Mouse (Mus musculus) embryonic facial prominence, embryonic 10.5 days (tissue): Measurements from ENCODE around the gene Abca12. TPM values are rescaled to one million over a fixed set of nuclear protein-coding genes. Genes with fewer than 3 reads are reported as not detected.

Source experiments
- DNase-seq: peaks from one replicate; pipeline ENCODE4 v3.0.0-alpha.2; 2017; ENCODE audit warnings: low spot score
- H3K27ac ChIP-seq: fragments of 300-500 bp; sonication (generic); replicated peaks from 2 replicates; pipeline ENCODE4 v1.5.1; 2016; ENCODE audit warnings: mild to moderate bottlenecking
- H3K27me3 ChIP-seq: fragments of 300-500 bp; sonication (generic); replicated peaks from 2 replicates; pipeline ENCODE4 v1.6.1; 2016; ENCODE audit warnings: low read depth, mild to moderate bottlenecking; ENCODE audit not compliant: poor library complexity, severe bottlenecking
- H3K36me3 ChIP-seq: fragments of 300-500 bp; sonication (generic); replicated peaks from 2 replicates; pipeline ENCODE4 v1.6.1; 2016; ENCODE audit warnings: mild to moderate bottlenecking, moderate library complexity
- H3K4me1 ChIP-seq: fragments of 300-500 bp; sonication (generic); 2 replicates; pipeline ENCODE4 v1.6.1; 2016
- H3K4me3 ChIP-seq: fragments of 300-500 bp; sonication (generic); 2 replicates; pipeline ENCODE4 v1.5.1; 2016; ENCODE audit warnings: mild to moderate bottlenecking, moderate library complexity
- H3K9me3 ChIP-seq: fragments of 300-500 bp; sonication (generic); 2 replicates; pipeline ENCODE4 v1.6.1; 2016; ENCODE audit warnings: mild to moderate bottlenecking
- WGBS: fragments of 180-500 bp; shearing (Covaris S2); methylation state at CpG from one replicate; pipeline ENCODE4 v1.1.7; 2016; 5-methylcytosine and 5-hydroxymethylcytosine counted together
- polyA plus RNA-seq: library from polyadenylated mRNA; unstranded; fragments of >200 nt; fragmentation: Nextera tagmentation; extraction: Ambion mirVana; gene quantifications from 2 replicates; pipeline ENCODE4 v1.2.1, GENCODE M21; 2016

The Abca12 gene
- polyA plus RNA-seq, result 0.03 TPM in 1 of 2 replicates, not detected in the other

- Histone ChIP-seq H3K9me3 (no peaks in the 10 kb centered on the region), H3K36me3 (no peaks in the 10 kb centered on the region), H3K27ac (no peak within 1 kb of the TSS), H3K4me1 (no peaks in the 10 kb centered on the region), H3K27me3 (no peaks in the 10 kb centered on the region), H3K4me3 (no peak within 1 kb of the TSS)
- WGBS, result 82% methylated on average over 7 of the region's 7 CpGs
- DNase-seq, result no peak
These were observed at the start of gene Abca12 for GRCm38 (mm10) chr1:71414810-71415209. Gene Abca12, minus strand, starts transcription at chr1:71414910.

GRCm38 (mm10) chr1:71457961-71458360, 43.3 kb upstream of the Abca12 start:
- Histone ChIP-seq H3K4me1 (no peaks in the 10 kb centered on the region), H3K27ac (no peak overlapping the region), H3K4me3 (no peak overlapping the region), H3K36me3 (no peaks in the 10 kb centered on the region), H3K27me3 (no peaks in the 10 kb centered on the region), H3K9me3 (no peaks in the 10 kb centered on the region)
- no peak for DNase-seq
- 84% methylated on average over 3 of the region's 3 CpGs for WGBS

- Histone ChIP-seq H3K27ac (no peak overlapping the region), H3K27me3 (no peaks in the 10 kb centered on the region), H3K36me3 (no peaks in the 10 kb centered on the region), H3K4me1 (no peaks in the 10 kb centered on the region), H3K9me3 (no peaks in the 10 kb centered on the region), H3K4me3 (no peak overlapping the region)
- no peak for DNase-seq
- WGBS, result 91% methylated on average over 4 of the region's 4 CpGs
These were observed 32.7 kb upstream of the Abca12 start for GRCm38 (mm10) chr1:71447424-71447823.

DNA sequence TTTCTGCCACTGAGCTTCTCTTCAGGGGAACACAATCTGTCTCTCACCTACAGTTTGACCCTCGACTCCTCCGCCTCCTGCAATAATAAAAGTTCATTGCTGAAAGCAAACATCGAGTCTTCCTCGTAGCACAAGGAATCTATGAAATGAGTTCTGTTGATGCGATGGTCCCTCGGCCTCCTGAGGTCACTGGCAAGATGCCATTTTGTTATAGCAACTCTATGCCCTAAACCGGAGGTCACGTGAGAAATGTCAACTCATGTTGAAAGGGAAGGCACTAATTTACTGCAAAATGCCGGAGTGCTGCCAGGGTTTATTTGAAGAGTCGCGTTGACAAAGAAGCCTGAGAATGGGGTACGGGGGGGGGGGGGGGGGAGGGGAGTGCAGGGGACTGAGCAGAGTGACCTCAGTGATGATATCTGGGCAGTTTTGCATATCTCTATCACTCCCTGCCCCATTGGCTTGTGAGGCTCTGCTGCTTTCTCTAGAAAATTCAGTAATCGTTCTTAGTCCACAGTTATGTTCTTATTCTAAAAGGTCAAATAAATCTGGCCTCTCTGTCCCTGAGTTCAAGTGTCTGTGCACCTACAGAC, 7.1 kb upstream of the Abca12 start:
- no peak overlapping the region for H3K4me3 ChIP-seq

GRCm38 (mm10) chr1:71418467-71418866, 3.8 kb upstream of the Abca12 start:
- no peak overlapping the region for H3K4me3 ChIP-seq
- H3K4me1 ChIP-seq, result no peaks in the 10 kb centered on the region
- H3K36me3 ChIP-seq, result no peaks in the 10 kb centered on the region
- no peak overlapping the region for H3K27ac ChIP-seq
- no peaks in the 10 kb centered on the region for H3K27me3 ChIP-seq
- 90% methylated on average over 5 of the region's 5 CpGs for WGBS
- no peaks in the 10 kb centered on the region for H3K9me3 ChIP-seq
- no peak for DNase-seq

More for the DNA sequence above, 7.1 kb upstream of the Abca12 start:
- H3K4me1 ChIP-seq, result no peaks in the 10 kb centered on the region
- no peaks in the 10 kb centered on the region for H3K9me3 ChIP-seq
- no peak for DNase-seq
- WGBS, result 60% methylated on average over 13 of the region's 13 CpGs
- H3K27me3 ChIP-seq, result no peaks in the 10 kb centered on the region
- no peak overlapping the region for H3K27ac ChIP-seq
- no peaks in the 10 kb centered on the region for H3K36me3 ChIP-seq

DNA sequence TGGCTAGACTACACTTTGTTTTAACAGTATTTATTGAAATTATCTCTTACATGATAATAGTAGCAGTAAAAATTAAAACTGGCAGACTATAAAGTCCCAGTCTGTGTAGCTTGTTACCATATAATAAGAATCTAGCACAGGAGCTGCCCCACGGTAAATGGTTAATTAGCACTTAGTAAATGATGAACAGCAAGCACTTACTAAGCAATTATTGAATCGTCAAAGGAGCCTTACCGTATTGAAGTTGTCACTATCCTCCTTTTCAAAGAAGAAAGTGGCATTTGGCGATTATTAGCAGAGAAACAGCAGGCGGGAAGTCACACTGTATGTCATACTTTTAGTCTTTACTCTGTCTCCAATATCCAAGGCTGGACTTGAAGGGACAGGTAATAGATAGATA, 3.2 kb upstream of the Abca12 start:
- no peak overlapping the region for H3K27ac ChIP-seq
- no peaks in the 10 kb centered on the region for H3K9me3 ChIP-seq
- H3K4me1 ChIP-seq, result no peaks in the 10 kb centered on the region
- no peaks in the 10 kb centered on the region for H3K36me3 ChIP-seq
- H3K27me3 ChIP-seq, result no peaks in the 10 kb centered on the region
- WGBS, result 84% methylated on average over 5 of the region's 5 CpGs
- no peak for DNase-seq
- no peak overlapping the region for H3K4me3 ChIP-seq

DNA sequence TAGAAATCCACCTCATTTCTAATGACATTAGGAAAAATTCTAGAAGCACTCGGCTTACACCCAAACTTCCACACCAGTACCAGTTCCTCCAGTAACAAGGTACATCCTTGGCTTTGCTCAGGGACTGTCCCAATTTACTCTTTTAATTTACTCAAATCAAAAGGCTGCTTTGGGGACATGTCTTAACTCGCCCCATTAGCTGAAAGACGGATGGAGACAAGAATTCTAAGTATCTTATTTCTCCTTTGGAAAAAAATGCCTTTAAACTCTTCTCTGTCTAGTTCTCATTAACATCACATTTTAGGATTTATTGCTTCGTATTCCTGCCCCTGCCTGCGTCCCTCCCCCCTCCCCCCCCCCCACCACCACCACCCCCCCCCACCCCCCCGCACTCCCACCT, 626 bp downstream of the Abca12 start:
- no peak overlapping the region for H3K27ac ChIP-seq
- H3K4me1 ChIP-seq, result no peaks in the 10 kb centered on the region
- 73% methylated on average over 5 of the region's 6 CpGs for WGBS
- no peaks in the 10 kb centered on the region for H3K36me3 ChIP-seq
- no peak for DNase-seq
- no peaks in the 10 kb centered on the region for H3K9me3 ChIP-seq
- no peak overlapping the region for H3K4me3 ChIP-seq
- H3K27me3 ChIP-seq, result no peaks in the 10 kb centered on the region

DNA sequence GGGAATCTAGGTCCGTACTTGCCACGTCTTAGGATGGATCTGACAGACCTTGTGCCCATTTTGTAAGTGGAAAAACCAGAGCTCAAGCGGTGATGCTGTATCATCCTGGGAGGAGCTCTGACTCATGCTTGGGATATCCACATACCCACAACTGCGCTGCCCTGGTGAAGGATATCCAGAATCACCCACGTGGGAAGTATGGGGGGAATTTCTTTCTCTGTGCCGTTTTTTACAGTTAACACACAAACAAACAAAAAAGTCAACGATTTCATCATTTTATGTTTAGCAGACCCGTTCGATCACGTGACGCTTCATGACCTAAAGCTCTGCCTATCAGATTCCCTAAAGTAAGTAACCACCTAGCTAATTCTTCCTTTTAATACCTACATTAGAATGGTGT, 1.6 kb downstream of the Abca12 start:
- DNase-seq, result no peak
- WGBS, result 92% methylated on average over 11 of the region's 11 CpGs
- no peaks in the 10 kb centered on the region for H3K9me3 ChIP-seq
- H3K36me3 ChIP-seq, result no peaks in the 10 kb centered on the region
- H3K4me3 ChIP-seq, result no peak overlapping the region
- H3K4me1 ChIP-seq, result no peaks in the 10 kb centered on the region
- no peak overlapping the region for H3K27ac ChIP-seq
- no peaks in the 10 kb centered on the region for H3K27me3 ChIP-seq

GRCm38 (mm10) chr1:71407711-71408110, 7.0 kb downstream of the Abca12 start:
- Histone ChIP-seq H3K36me3 (no peaks in the 10 kb centered on the region), H3K4me3 (no peak overlapping the region), H3K27me3 (no peaks in the 10 kb centered on the region), H3K27ac (no peak overlapping the region), H3K4me1 (0 out of 2 replicates have a peak, but pooled peaks cover 3% of the 10 kb centered on the region), H3K9me3 (no peaks in the 10 kb centered on the region)
- peak; percentile 12 for DNase-seq
- 77% methylated on average over 7 of the region's 7 CpGs for WGBS

DNA sequence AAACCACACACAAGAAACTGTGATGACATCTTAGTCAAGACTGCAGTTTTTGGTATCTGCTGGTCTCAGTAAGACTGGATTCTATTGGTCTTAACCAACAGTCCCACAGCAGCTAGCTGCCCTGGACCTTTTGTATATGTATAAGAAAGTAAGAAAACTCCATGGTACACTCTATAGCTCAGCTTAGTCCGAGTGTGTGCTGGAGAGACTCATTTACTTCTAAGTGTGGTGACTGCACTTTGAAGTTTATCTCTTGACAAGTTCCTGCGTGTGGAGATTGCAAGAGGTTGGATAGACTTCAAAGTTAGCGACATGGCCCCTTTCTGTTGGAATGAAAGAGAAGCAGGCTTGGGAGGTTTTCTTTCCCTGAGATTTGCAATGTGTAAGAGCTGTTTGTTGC, 17.1 kb downstream of the Abca12 start:
- Histone ChIP-seq H3K9me3 (no peaks in the 10 kb centered on the region), H3K4me3 (no peak overlapping the region), H3K27me3 (no peaks in the 10 kb centered on the region), H3K27ac (no peak overlapping the region), H3K4me1 (no peaks in the 10 kb centered on the region), H3K36me3 (no peaks in the 10 kb centered on the region)
- 78% methylated on average over 3 of the region's 3 CpGs for WGBS
- DNase-seq, result no peak

DNA sequence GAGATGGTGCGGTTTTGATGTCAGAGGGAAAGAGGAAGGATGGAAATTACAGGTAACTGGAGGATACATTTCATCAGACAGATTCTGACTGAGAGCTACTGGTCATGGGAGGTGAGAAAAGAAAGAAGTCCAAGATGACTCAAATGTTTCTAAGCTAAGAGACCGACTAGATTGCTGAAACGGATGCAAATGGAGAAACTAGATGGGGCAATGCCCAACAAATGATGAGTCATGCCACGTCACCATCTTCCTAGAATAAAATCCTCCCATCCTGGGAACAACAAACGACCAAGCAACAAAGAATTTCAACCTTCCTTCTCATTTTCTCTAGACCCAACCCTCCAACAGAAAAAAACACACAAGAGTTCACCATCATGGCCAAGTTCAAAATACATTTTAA, 18.6 kb downstream of the Abca12 start:
- no peak for DNase-seq
- Histone ChIP-seq H3K9me3 (no peaks in the 10 kb centered on the region), H3K4me3 (no peak overlapping the region), H3K27ac (no peak overlapping the region), H3K36me3 (no peaks in the 10 kb centered on the region), H3K27me3 (no peaks in the 10 kb centered on the region), H3K4me1 (no peaks in the 10 kb centered on the region)
- 84% methylated on average over 5 of the region's 5 CpGs for WGBS

- no peak overlapping the region for H3K4me3 ChIP-seq
- no peaks in the 10 kb centered on the region for H3K4me1 ChIP-seq
- no peak for DNase-seq
- 67% methylated on average over 2 of the region's 2 CpGs for WGBS
- H3K36me3 ChIP-seq, result no peaks in the 10 kb centered on the region
- H3K27ac ChIP-seq, result no peak overlapping the region
- H3K9me3 ChIP-seq, result no peaks in the 10 kb centered on the region
- H3K27me3 ChIP-seq, result no peaks in the 10 kb centered on the region
These were observed 20.5 kb downstream of the Abca12 start for GRCm38 (mm10) chr1:71394177-71394576.

DNA sequence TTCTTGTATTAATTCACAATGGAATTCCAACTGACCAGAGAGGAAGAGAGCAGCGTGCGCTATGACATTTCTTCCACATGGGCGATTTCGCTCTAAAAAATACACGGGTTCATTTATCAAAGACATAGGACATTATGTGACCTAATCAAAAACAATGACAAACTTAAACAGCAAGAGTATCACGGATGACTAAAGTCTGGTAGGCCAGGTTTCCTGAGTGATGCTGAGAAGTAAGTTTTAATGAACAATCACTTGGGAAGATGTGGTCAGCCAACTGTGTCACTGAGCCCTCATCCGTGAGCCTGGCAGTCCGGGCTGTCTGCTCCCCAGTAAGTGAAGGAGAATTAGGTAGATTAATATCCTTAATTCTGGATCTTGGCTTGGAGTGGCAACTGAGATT, 21.2 kb downstream of the Abca12 start:
- H3K4me1 ChIP-seq, result no peaks in the 10 kb centered on the region
- no peaks in the 10 kb centered on the region for H3K36me3 ChIP-seq
- no peaks in the 10 kb centered on the region for H3K9me3 ChIP-seq
- H3K27ac ChIP-seq, result no peak overlapping the region
- H3K27me3 ChIP-seq, result no peaks in the 10 kb centered on the region
- WGBS, result 87% methylated on average over 8 of the region's 8 CpGs
- no peak overlapping the region for H3K4me3 ChIP-seq
- no peak for DNase-seq
